Mouse (Mus musculus): Measurements from ENCODE around the gene Ly6g5b.

Gene Ly6g5b

DNA sequence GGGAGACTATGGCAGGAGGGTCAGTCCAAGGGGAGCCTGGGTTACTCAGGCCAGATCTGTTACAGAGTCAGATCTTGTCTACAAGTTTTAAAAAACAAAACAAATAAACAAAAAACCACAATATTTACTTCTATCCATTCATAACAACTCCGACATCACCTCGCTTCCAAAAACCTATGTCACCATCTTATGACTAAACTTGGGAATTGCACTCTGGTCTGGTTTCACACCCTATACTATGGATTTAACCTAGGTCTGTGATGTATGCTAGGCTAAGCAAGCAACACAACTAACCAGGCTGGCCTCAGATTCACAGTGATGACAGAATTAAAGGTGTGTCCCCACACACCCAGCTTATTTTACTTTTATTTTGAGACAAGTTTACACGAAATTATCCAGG lies 8.7 kb downstream of the Ly6g5b start:
- intact Hi-C loops (cut with DNase I): loop anchor here (5.0 kb wide), 1 partner anchor 84 kb away; no protein-coding TSS in a partner anchor

DNA sequence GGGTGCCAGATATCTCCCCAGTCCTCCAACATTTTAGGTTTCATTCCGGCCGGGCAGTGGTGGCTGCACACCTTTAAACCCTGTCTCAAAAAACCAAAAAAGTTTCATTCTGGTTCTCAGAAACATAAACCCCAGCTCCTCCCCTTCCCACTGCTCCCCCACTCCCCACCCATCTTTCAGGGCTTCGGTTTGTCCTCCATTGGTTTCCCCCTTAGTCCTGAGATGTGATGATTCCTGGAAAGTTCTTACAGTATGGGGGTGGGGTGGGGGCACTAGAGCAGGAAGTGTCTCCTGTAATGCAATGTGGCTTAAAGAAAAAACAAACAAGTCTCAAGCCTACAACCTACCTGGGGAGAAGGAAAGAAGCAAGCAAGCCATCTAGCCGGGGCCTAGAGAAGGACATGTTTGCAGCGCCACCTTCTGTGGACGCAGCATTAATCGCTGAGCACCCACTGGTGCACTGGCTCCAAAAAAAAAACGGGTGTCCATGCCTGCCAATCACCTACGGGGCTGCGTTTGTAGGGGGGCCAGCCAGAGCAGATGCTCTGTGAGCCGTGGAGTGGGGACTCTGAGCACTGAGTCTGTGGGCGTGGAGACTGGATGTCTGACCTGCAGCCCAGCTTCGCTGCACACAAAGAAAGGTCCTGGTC lies 9.4 kb downstream of the Ly6g5b start:
- intact Hi-C loops (cut with DNase I): loop anchor here (5.0 kb wide), 1 partner anchor 84 kb away; no protein-coding TSS in a partner anchor

DNA sequence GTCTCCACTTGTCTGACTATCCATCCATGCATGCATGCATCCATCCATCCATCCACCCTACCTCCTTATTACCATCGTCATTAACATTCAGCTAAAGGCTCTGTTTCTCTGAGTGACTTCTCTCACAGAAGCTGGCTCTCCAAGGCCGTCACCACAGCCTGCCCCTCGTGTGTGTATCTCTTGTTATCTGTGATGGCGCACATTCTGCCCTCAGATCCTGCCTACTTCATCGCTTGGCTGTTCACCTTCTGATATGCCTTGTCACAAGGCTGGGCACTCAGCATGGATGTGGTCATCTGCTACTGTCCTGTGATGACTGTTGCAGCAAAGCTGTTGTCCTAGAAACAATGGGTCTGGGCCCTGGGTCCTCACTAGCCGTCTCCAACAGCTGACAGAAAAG lies 10.5 kb downstream of the Ly6g5b start:
- intact Hi-C loops (cut with DNase I): loop anchor here (5.0 kb wide), 1 partner anchor 82 kb away; no protein-coding TSS in a partner anchor

DNA sequence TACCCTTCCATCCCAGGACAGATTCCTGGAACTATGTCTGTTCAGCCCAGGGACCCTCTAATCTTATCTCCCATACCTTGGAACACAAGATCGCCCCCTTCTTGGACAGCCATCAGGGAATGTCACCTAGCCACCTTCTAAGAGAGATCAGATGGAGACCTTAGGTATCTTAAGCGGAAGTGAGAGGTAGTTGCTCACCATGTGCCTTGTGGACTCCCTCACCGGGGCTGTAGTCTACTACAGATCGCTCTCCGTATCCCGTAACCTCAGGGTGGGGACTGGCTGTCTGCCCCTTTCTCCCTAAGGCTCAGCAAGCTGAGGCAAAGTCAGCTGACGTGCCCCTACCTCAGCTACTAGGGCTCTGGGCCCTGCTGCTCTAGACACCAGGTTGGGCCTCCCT lies 11.1 kb downstream of the Ly6g5b start:
- intact Hi-C loops (cut with DNase I): no loop called here

DNA sequence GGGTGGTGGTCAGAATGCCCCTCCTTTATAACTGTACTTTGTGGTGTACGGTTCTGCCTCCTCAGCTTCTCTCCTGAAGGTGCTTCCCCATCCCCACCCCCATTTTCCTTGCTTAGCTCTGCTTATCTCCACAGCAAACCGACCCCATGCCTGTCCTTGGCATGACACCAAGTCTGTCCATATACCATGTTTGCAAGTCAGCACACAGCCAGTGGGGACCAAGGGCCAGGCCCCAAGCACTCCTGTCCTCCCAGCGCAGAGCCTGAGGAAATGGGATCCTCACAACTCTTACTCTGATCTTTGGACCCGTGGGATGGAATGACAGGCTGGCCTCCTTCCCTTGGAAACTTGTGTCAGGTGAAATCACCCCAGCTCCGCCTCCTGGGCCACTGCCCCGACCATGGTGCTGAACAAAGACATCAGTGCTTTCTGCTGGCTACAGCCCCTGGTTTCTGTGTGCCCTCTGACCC lies 12.0 kb downstream of the Ly6g5b start:
- intact Hi-C loops (cut with DNase I): no loop called here

DNA sequence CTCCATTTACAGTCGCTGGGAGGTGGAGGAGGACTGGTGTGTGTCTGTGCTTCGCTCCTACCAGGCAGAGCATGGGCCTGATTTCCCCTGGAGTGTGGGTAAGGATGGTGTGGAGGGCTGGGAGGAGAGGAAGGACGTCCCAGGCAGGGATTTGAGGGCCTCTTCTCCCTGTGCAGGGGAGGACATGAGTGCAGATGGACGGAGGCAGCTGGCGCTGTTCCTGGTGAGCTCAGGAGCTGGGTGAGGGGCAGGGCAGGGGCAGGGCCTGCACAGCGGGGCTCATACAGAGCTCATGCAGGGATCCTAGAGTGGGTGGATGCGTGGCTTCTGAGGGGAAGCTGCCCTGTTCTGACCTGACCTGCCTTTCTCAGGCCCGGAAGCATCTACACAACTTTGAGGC lies 12.9 kb downstream of the Ly6g5b start:
- intact Hi-C loops (cut with DNase I): no loop called here

DNA sequence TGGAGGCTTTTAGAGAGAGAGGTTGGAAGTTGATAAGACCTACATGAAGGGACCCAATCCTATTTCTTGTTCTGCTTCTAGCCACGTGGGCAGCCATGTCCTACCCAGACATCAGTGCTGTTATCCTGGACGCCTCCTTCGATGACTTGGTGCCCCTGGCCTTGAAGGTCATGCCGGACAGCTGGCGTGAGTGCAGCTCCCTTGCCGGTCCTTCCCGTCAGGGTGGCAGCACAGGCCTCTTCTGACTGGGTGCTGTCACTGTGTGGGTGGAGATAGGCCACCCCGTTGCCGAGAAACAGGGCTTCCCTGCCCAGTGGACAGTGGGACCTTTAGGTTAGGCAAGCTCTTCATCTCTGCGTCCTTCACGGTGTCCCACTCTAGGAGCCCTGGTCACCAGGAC lies 14.1 kb downstream of the Ly6g5b start:
- intact Hi-C loops (cut with DNase I): no loop called here

DNA sequence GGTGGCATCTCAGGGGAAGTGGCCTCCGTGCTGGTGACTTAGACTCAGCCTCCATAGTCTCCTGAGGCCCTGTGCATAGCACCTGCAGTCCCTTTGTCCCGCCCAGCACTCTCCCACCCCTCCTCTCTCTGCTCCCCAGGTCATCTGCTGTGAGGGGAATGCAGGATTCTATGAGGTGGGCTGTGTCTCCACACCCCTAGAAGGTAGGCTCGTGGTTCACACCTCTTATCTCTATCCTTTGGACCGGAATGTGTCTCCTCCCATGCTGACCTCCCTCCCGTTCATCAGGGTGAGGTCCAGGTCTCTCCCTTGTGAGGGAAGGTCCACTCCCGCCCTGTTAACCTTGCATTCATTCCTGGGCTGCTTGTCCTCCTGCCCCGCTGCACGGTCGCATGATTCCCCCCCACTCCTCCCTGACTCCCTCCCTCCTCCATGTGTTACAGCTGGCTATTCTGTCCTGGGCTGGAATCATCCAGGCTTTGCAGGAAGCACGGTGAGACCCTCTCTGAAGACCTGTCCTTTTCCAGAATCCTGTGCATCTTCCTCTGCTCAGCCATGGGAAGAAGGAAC lies 14.9 kb downstream of the Ly6g5b start:
- intact Hi-C loops (cut with DNase I): no loop called here

DNA sequence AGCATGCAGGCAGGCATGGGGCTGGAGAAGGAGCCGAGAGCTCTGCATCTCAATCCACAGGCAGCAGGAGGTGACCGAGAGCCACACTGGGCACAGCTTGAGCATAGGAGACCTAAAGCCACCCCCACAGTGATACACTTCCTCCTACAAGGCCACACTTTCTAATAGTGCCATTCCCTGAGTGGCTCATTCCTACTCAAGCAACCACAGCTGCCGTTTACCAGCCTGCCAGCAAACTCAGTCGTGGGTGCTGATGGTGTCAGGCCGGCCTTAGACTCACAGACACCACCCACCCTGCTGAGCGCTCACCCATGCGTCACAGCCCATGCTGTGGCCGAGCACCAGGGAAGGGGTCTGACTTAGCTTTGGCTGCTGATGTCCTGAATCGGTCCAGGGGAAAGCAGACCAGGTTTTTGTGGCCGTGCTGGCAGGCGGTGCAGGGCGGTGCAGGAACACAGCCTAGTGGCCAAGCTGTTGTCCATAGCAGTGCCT lies 18.0 kb downstream of the Ly6g5b start:
- intact Hi-C loops (cut with DNase I): no loop called here

DNA sequence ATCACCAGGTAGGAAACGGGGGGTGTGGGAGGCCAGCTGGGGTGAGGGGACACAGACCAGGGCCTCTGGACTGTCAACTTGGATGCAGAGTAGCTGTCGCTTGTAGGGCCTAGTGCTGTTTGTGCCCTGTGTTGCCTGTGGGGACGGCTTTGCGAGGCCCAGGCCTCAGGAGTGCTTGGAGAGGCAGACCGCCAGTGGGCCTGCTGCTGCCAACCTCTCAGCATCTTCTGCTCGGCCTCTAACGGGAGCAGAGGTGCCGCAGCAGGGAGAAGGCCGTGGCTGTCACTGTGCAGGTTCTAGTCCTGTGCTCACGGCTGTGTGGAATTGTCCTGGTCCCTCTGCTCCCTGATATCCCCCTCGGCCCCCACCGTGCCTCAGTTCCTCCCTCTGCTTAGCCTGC lies 18.6 kb downstream of the Ly6g5b start:
- intact Hi-C loops (cut with DNase I): no loop called here

DNA sequence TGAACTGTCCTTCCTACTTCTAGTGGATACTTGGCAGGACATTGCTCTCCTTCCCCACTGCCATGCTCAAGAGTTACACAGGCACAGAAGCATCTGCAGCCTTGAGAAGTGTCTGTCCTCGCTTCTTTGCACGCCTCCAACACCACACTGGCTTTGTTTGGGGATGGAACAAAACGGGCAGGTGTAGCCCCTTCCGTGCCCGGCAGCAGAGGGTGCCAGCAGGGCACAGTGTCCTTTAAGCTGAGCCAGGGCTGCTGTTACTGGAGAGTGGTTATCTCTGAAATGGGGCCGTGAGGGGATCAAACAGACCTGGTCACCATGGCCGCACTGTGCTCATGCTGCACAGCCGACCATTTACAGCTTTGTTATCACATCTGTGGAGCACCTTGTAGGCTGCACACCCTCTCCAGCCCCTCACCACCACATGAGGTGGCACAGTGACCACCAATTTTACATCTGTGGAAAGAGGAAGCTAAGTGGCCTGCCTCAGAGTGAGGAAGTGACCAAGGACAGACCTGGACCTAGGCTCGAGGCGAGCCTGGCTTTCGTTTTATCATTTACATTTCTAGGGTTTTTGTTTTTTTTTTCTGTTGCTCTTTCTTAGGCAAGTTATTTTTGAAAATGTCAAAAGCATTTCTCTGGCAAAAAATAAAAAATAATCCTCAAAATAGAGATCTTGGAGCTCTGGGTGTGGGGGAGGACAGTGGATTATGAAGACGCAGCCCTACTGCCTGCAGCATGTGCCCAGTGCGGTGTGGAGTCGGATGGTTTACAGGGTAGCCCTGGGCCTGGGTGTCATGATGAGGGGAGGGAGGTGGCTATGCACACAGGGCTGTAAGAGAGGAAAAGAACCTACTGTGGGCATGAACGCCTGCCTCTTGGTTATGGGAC lies 20.5 kb downstream of the Ly6g5b start:
- intact Hi-C loops (cut with DNase I): no loop called here

DNA sequence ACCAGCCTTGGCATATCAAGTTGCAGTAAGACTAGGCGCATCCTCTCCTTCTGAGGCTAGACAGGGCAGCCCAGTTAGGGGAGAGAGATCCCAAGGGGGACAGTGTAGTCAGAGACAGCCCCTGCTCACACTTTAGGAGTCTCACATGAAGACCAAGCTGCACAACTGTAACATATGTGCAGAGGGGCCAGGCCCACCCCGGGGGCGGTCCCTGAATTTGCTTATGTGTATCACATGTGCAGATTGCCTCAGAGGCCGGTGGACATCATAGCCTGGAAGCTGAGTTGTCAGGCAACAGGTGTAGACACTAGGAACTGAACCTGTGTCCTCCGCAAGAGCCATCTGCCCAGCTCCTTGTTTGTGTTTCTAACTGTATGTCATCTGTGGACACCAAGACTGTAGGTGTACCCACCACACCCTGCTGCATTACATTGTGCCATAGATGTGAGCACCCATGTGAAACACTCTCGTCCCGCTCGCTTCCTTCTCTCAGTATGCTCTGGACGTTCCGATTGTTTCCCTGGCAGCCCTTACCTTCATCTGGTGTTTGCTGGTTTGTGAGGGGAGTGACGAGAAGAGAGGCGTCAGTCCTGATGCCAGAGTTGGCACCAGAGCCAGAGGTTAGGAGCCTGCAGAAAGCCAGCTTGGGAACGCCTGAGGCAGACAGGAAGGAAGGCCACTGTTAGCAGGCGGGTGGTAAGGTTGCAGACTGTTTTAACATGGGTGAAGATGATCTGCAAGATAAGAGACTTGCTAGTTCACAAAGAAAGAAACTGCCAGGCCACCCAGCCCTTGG lies 22.6 kb downstream of the Ly6g5b start:
- intact Hi-C loops (cut with DNase I): no loop called here

DNA sequence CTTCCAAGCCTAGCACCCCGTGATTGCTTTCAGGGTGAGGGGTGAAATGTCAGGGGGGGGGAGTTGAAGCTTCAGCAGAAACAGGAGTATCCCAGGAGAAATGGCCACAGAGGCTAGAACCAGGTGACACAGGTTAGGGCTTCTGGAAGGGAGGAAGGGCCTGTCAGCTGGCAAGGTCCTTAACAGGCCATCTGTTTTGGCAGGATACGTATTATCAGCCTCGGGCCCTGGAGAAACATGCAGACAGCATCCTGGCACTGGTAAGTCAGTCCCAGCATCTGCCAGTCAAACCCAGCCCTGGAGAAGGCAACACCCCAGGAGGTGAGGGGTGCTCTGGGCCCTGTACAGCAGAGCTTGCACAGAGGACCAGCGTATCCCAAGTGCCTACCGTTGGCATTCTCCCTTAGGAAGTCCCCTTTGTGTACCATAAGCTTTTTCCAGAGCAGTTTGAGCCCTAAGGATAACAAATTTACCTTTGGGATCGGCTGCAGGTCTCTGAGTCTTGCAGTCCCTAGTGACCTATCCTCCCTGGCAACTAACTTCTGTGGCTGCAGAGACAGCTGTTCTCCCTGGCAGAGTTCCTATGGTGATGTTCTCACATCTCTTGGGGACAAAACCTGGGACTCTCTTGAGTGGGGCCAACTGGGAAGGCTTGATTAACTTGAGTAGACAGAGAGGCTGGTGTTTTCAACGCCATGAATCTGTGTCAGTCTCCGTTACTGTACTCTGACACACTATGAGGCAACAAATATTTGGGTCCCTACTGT lies 24.9 kb downstream of the Ly6g5b start:
- intact Hi-C loops (cut with DNase I): no loop called here

DNA sequence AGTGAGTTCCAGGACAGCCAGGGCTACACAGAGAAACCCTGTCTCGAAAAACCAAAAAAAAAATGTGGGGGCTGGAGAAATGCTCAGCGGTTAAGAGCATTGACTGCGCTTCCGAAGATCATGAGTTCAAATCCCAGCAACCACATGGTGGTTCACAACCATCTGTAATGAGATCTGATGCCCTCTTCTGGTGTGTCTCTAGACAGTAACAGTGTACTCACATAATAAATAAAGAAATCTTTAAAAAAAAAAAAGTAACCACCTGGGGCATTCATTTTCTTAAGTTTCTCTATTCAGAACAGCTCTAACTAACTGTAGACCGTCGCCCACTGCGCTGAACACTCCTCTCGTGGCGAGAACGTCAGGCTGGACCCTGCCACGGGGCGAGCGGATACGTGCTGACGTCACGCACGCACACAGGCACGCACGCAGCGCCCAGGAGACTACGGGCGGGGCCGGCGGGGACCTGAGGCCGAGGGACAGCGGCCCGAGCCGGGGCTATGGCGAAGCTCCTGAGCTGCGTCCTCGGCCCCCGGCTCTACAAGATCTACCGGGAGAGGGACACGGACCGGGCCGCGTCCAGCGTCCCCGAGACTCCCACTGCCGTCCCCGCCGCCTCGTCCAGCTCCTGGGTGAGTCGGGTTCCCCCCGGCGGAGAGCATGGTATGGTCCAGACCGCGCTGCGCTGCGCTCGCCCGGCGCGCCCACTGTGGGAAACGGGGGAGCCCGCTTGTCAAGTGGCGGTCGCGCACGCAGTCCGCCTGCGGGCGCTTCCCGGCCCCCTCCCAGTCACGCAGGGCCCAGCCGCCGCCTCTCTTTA lies 26.2 kb downstream of the Ly6g5b start, which contains the start of gene Abhd16a:
Gene Abhd16a (plus strand): TSS at position 439 of the 820 bp plus-strand sequence.
- intact Hi-C loops (cut with DNase I): no loop called here

DNA sequence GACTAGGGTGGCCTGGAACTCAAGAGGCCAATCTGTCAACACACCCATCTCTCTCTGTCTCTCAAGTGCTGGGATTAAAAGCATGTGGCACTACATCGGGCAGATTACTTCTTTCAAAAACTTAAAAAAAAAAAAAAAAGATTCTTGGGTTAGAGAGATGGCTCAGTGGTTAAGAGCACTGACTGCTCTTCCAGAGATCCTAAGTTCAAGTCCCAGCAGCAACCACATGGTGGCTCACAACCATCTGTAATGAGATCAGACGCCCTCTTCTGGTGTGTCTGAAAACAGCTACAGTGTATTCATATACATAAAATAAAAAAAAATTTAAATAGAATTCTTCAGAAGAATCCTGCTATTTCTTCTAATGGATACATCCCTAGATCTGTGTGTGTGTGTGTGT lies 27.1 kb downstream of the Ly6g5b start:
- intact Hi-C loops (cut with DNase I): no loop called here

DNA sequence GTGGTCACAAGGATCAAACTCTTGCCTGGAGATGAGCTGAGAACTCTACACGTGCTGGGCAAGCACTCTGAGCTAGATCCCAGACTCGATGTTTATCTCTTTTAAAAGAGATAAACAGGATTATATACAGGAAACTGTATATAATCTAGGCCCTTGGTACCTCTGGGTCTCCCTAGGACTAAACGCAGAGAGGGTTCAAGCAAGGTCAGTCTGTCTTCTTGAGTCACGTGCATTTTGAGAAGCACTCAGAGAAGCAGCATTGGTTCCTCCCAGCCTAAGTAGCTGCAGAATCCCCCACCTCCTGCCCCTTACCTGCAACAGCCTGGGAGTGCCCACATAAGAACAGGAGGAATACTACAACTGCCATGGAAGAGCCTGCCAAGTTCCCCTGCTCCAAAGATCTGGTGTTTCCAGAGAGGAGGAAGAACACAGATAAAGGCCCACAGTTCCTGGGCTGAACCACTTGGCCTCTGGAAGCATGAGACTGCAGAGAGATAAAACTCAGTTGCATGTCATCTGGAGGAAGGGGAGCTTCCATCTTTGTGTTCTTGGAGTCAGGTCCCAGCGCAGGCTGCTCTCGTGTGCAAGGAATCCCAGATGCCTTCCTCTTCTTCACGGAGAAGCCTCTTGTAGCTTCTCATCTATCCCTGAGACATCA lies 29.9 kb downstream of the Ly6g5b start, which contains the start of gene Ly6g6f:
Gene Ly6g6f (minus strand): TSS at position 403 of the 658 bp plus-strand sequence.
- intact Hi-C loops (cut with DNase I): no loop called here

DNA sequence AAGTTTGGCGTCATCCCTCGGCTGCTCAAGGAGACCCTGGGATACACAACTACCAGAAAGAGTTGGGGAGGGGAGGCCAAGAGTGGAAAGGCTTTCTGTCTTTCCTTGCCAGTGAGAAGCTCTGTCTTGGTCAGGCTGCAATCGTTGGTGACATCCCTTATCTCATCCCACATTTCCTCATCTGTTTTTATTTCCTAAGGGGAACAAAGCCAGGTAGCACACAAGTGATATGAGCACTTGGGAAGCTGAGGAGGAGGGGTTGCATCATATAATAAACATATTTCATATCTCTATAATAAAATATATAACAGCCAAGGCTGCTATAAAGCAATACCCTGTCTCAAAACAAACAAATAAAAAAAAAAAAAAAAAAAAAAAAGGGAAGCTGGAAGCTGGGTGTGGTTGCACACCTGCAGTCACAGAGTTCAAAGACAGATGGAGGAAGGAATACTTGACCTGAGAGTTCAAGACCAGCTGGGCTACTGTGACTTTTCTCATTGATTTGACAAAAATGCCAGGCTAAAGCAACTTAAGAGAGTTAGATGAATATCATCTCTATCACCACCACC lies 31.2 kb downstream of the Ly6g5b start:
- intact Hi-C loops (cut with DNase I): no loop called here

DNA sequence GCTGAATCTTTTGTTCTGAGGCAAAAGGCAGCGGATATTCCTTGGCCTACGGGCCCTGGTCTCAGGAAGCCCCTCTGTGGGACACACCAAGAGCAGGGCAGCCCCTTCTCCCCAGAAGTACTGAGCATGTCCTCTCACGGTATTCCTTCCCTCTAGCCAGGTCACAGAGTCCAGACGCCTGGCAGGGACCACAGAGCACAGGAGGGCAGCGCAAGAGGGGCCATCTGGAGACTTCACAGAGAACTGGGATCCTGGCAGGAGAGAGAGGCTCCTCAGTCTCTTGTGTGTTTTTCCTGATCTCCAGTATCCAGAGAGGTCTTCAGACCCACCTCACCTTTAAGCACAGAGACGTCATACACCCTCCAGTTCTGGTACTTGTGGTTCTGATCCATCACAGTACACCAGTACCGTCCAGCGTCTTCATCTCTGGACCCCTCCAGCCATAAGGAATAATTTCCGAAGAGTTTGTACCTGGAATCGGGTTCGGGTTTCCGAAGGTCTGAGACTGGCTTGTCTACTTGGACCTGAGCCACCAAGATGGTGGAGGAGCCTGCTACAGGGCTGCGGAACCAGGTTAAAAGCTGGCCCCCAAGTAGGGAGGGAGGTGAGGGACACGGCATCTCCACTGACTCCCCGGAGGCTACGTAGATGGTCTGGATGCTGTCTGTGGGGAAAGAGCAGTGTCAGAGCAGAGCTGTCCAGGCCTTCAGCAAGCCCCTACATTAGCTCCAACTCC lies 32.2 kb downstream of the Ly6g5b start:
- intact Hi-C loops (cut with DNase I): no loop called here

Measured in adrenal gland (tissue).